8 mouse cellular contexts compared by ENCODE assay signal in the genomic region with DNA sequence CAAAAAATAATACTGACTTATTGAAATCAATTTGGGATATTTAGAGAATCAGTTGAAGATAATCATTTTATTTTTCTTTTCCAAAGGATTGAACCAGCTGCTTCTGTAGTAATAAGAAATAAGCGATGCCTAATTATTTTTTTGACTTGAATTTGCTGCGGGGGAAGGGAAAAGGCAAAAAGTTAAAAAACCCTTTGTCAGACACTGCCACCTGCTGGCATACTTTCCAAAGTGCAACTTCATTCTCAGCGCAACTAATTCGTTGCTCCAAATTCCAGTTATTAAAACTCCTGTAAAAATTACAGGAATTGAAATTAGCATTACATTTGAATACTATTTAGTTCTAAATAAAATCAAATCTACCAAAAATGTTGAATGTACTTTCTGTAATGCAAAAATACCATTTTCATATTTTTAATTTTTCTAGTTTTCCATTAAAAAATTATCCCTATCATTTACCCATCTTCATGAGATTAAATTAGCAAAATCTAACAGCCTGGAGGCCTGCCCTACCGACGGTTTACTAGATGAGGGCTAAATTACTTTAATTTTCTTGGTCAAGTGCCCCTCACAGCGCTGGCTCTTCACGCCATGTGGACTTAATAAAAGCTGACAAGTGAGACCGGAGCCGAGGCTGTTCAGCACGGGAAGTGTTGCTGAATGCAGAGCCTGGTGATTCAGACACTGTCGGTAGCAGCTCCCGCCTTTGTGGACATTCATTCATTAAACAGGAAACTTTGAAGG.
DNase-seq lines count a peak whose midpoint lies in the region; ATAC-seq lines count a peak whose summit lies in the region.

No protein-coding gene starts in this region.

- H3K9ac ChIP-seq in embryonic facial prominence, embryonic 11.5 days (replicated peaks; ENCODE audit: low read length): no peak overlapping the region
- H3K9ac ChIP-seq in midbrain, embryonic 11.5 days (ENCODE audit: low read length): no peak overlapping the region

- no peaks in the 10 kb centered on the region for H3K27me3 ChIP-seq in embryonic facial prominence, embryonic 11.5 days (ENCODE audit: control insufficient read depth, insufficient read depth, low read length)
- no peaks in the 10 kb centered on the region for H3K27me3 ChIP-seq in midbrain, embryonic 11.5 days (ENCODE audit: control insufficient read depth, insufficient read depth, low read length)

- no peak overlapping the region for H3K27ac ChIP-seq in embryonic facial prominence, embryonic 11.5 days (replicated peaks; ENCODE audit: low read depth, low read length)
- no peak overlapping the region for H3K27ac ChIP-seq in midbrain, embryonic 11.5 days (ENCODE audit: low read depth, low read length)

- H3K4me1 ChIP-seq in embryonic facial prominence, embryonic 11.5 days (ENCODE audit: control insufficient read depth, insufficient read depth, low read length): no peaks in the 10 kb centered on the region
- H3K4me1 ChIP-seq in midbrain, embryonic 11.5 days (ENCODE audit: control insufficient read depth, insufficient read depth, low read length): peaks cover 4% of the 10 kb centered on the region; the same call in 1 of the 2 replicates

- peak overlapping the region; percentile 3; the same call in 1 of the 2 replicates for H3K4me2 ChIP-seq in embryonic facial prominence, embryonic 11.5 days (ENCODE audit: low read depth, low read length)
- H3K4me2 ChIP-seq in midbrain, embryonic 11.5 days: peak overlapping the region; percentile 6; the same call in 1 of the 2 replicates

- 10% methylated on average over 13 of the region's 13 CpGs for WGBS in embryonic facial prominence, embryonic 11.5 days
- WGBS in midbrain, embryonic 11.5 days: 15% methylated on average over 13 of the region's 13 CpGs

- no peaks in the 10 kb centered on the region for H3K36me3 ChIP-seq in embryonic facial prominence, embryonic 11.5 days (replicated peaks; ENCODE audit: control insufficient read depth, insufficient read depth, low read depth, low read length)
- H3K36me3 ChIP-seq in midbrain, embryonic 11.5 days (ENCODE audit: control insufficient read depth, insufficient read depth, low read length): no peaks in the 10 kb centered on the region

- no peaks in the 10 kb centered on the region for H3K9me3 ChIP-seq in embryonic facial prominence, embryonic 11.5 days (replicated peaks; ENCODE audit: control insufficient read depth, low read length)
- H3K9me3 ChIP-seq in midbrain, embryonic 11.5 days (ENCODE audit: control insufficient read depth, low read length): no peaks in the 10 kb centered on the region

- intact Hi-C loops in heart, postnatal 36 days (cut with DNase I): loop anchor here (2.0 to 5.0 kb wide), 5 partner anchors 123 to 488 kb away; partner anchors contain the start of genes Frmd4b and Lmod3

- peak; percentile 56 for DNase-seq in layer of hippocampus, adult 11-12 months (ENCODE audit: low spot score)
- DNase-seq in layer of hippocampus, adult 9-10 months (ENCODE audit: low spot score): no peak
- peak; percentile 56 for DNase-seq in ZHBTc4 (ENCODE audit: low read depth, low spot score)
- DNase-seq in embryonic facial prominence, embryonic 11.5 days (ENCODE audit: low spot score): peak; percentile 83
- DNase-seq in heart, postnatal 36 days: peak; percentile 57 to 66
- peak; percentile 28 to 64 for DNase-seq in layer of hippocampus, postnatal 36 days
- DNase-seq in midbrain, embryonic 11.5 days (ENCODE audit: low spot score, missing footprints): peak; percentile 98
- DNase-seq in T-cell, adult 2 months (ENCODE audit: low spot score): no peak

- ATAC-seq in embryonic facial prominence, embryonic 11.5 days (replicated peaks; ENCODE audit: insufficient number of reproducible peaks, low FRiP score, low TSS enrichment, low read depth): no peak
- ATAC-seq in midbrain, embryonic 11.5 days (ENCODE audit: low FRiP score): peak; percentile 73

- no peak overlapping the region for H3K4me3 ChIP-seq in embryonic facial prominence, embryonic 11.5 days (ENCODE audit: low read depth, low read length)
- H3K4me3 ChIP-seq in midbrain, embryonic 11.5 days (ENCODE audit: low read depth, low read length): no peak overlapping the region

Comparison
In these comparisons a context has a peak if more than half of its experiments do, and no peak if none do; other contexts are left out.
1. DNase-seq: peak in layer of hippocampus, adult 11-12 months (single experiment), ZHBTc4 (single experiment), embryonic facial prominence, embryonic 11.5 days (single experiment), heart, postnatal 36 days (2 of 2), layer of hippocampus, postnatal 36 days (2 of 2) and midbrain, embryonic 11.5 days (single experiment); none in layer of hippocampus, adult 9-10 months (single experiment) and T-cell, adult 2 months (single experiment).